Comparison of ENCODE assay signal across 8 mouse cellular contexts in genomic region chr9:52047821-52048649, GRCm38 (mm10). TPM values are rescaled to one million over a fixed set of nuclear protein-coding genes. Genes with fewer than 3 reads are reported as not detected.
A peak's percentile ranks its signal among the peaks of the same experiment; 100 is the strongest.
DNase-seq lines count a peak whose midpoint lies in the region; ATAC-seq lines count a peak whose summit lies in the region.

No protein-coding gene starts in this region.

- peak overlapping the region; percentile 70 for H3K4me3 ChIP-seq in hindbrain, embryonic 14.5 days (replicated peaks; ENCODE audit: low read length)

- under 1% methylated on average over 60 of the region's 118 CpGs for WGBS in hindbrain, embryonic 14.5 days

- peak; percentile 93 for ATAC-seq in hindbrain, embryonic 14.5 days (ENCODE audit: low FRiP score)

- no peaks in the 10 kb centered on the region for H3K36me3 ChIP-seq in hindbrain, embryonic 14.5 days (replicated peaks; ENCODE audit: control insufficient read depth, insufficient read depth)

- H3K4me2 ChIP-seq in hindbrain, embryonic 14.5 days (replicated peaks) = peak overlapping the region; percentile 68

- peak overlapping the region; percentile 97 for H3K9ac ChIP-seq in hindbrain, embryonic 14.5 days

- H3K27ac ChIP-seq in hindbrain, embryonic 14.5 days = peak overlapping the region; percentile 97

- peaks cover 24% of the 10 kb centered on the region for H3K4me1 ChIP-seq in hindbrain, embryonic 14.5 days (replicated peaks; ENCODE audit: control insufficient read depth, insufficient read depth, low read length)

- H3K9me3 ChIP-seq in hindbrain, embryonic 14.5 days (ENCODE audit: control insufficient read depth, low read length) = no peaks in the 10 kb centered on the region

- peak; percentile 76 for DNase-seq in R1 (ENCODE audit: low read depth, low spot score)
- peak; percentile 80 to 86 for DNase-seq in cerebellum, postnatal 14 days
- DNase-seq in frontal cortex, postnatal 25 days (ENCODE audit: low spot score in 2 of 2) = peak; percentile 50 to 55
- DNase-seq in hindbrain, embryonic 14.5 days (ENCODE audit: low spot score) = peak; percentile 75
- DNase-seq in left cerebral cortex, adult 18-20 months (ENCODE audit: low spot score in 2 of 2) = peak; percentile 67 to 79
- peak; percentile 91 to 93 for DNase-seq in lung, postnatal 4 days
- DNase-seq in retina, postnatal 1 day = peak; percentile 92
- DNase-seq in thymus, postnatal 4 days = peak; percentile 91

- no peaks in the 10 kb centered on the region for H3K27me3 ChIP-seq in hindbrain, embryonic 14.5 days (ENCODE audit: control insufficient read depth, insufficient read depth, low read length)

RNA-seq across cellular contexts. Expression of gene Rdx, which starts 1.1 kb away (rescaled TPM):
- polyA plus RNA-seq in hindbrain, embryonic 14.5 days (2014; fragmentation: Nextera tagmentation; extraction: Ambion mirVana) = 105 and 106 TPM in 2 replicates
- 10 to 100 TPM; 42.9 to 44.5 TPM for total RNA-seq in left cerebral cortex, adult 18-20 months (2021)

Comparison
In these comparisons a context has a peak if more than half of its experiments do, and no peak if none do; other contexts are left out.
1. Peak in every context shown above with its lines: DNase-seq, ATAC-seq, H3K4me3 ChIP-seq and H3K27ac ChIP-seq.